Comparison of ENCODE assay signal across 8 mouse cellular contexts in genomic region chr7:90129732-90130392, GRCm38 (mm10). TPM values are rescaled to one million over a fixed set of nuclear protein-coding genes. Genes with fewer than 3 reads are reported as not detected.
A peak's percentile ranks its signal among the peaks of the same experiment; 100 is the strongest.
DNase-seq lines count a peak whose midpoint lies in the region; ATAC-seq and TF ChIP-seq lines count a peak whose summit lies in the region.

Picalm (plus strand) TSS chr7:90130213.

- H3K4me3 ChIP-seq in forebrain, embryonic 10.5 days = peak within 1 kb of the TSS; percentile 98
- H3K4me3 ChIP-seq in heart, embryonic 15.5 days = peak within 1 kb of the TSS; percentile 97
- H3K4me3 ChIP-seq in liver, embryonic 14.5 days (ENCODE audit: insufficient read depth in 1 of 2, low read depth in 2 of 2, low read length in 2 of 2) = peak within 1 kb of the TSS; percentile 84 to 98
- H3K4me3 ChIP-seq in neural tube, embryonic 11.5 days (ENCODE audit: low read depth, low read length) = peak within 1 kb of the TSS; percentile 87
- peak within 1 kb of the TSS; percentile 99 for H3K4me3 ChIP-seq in stomach, postnatal 0 days (ENCODE audit: low read depth, low read length)

- TF ChIP-seq CTCF in liver, embryonic 14.5 days (IDR thresholded peaks at IDR 0.05; ENCODE audit: low read depth) = 0 out of 2 replicates have a peak, but pooled peaks have one; percentile 20
- TF ChIP-seq CTCF in stomach, postnatal 0 days (IDR thresholded peaks at IDR 0.05; ENCODE audit: low read depth) = peak; percentile 31; the same call in 1 of the 2 replicates

- DNase-seq in c-Kit-negative CD71-positive TER-119-positive erythroid progenitor cells, embryonic 14.5 days (ENCODE audit: low read depth, low spot score) = peak; percentile 95
- DNase-seq in forebrain, embryonic 10.5 days (ENCODE audit: extremely low spot score, low spot score) = peak; percentile 96
- DNase-seq in kidney, postnatal 25 days = peak; percentile 99
- DNase-seq in liver, embryonic 14.5 days (ENCODE audit: low read depth in 3 of 3, low spot score in 3 of 3) = peak; percentile 96
- peak; percentile 98 for DNase-seq in neural tube, embryonic 11.5 days (ENCODE audit: low spot score)
- DNase-seq in stomach, postnatal 0 days (ENCODE audit: low spot score) = peak; percentile 99

- peak within 1 kb of the TSS; percentile 99 for H3K9ac ChIP-seq in heart, embryonic 15.5 days
- H3K9ac ChIP-seq in liver, embryonic 14.5 days (replicated peaks) = peak within 1 kb of the TSS; percentile 91
- peak within 1 kb of the TSS; percentile 97 for H3K9ac ChIP-seq in neural tube, embryonic 11.5 days (ENCODE audit: low read length)
- H3K9ac ChIP-seq in stomach, postnatal 0 days (ENCODE audit: low read length) = peak within 1 kb of the TSS; percentile 99

- H3K4me1 ChIP-seq in forebrain, embryonic 10.5 days = peaks cover 26% of the 10 kb centered on the region
- peaks cover 21% of the 10 kb centered on the region for H3K4me1 ChIP-seq in heart, embryonic 15.5 days (replicated peaks)
- peaks cover 17 to 29% of the 10 kb centered on the region in 2 experiments for H3K4me1 ChIP-seq in liver, embryonic 14.5 days (replicated peaks; ENCODE audit: control insufficient read depth in 2 of 2, insufficient read depth in 2 of 2, low read length in 1 of 2)
- H3K4me1 ChIP-seq in neural tube, embryonic 11.5 days (ENCODE audit: control insufficient read depth, insufficient read depth, low read length) = peaks cover 12% of the 10 kb centered on the region; the same call in 1 of the 2 replicates
- no peaks in the 10 kb centered on the region for H3K4me1 ChIP-seq in stomach, postnatal 0 days (replicated peaks; ENCODE audit: control insufficient read depth, insufficient read depth)

- H3K9me3 ChIP-seq in forebrain, embryonic 10.5 days = no peaks in the 10 kb centered on the region
- no peaks in the 10 kb centered on the region for H3K9me3 ChIP-seq in heart, embryonic 15.5 days (replicated peaks)
- no peaks in the 10 kb centered on the region for H3K9me3 ChIP-seq in liver, embryonic 14.5 days (ENCODE audit: control insufficient read depth, low read length)
- no peaks in the 10 kb centered on the region for H3K9me3 ChIP-seq in neural tube, embryonic 11.5 days (ENCODE audit: control insufficient read depth, low read length)
- no peaks in the 10 kb centered on the region for H3K9me3 ChIP-seq in stomach, postnatal 0 days (ENCODE audit: control insufficient read depth, low read length)

- WGBS in forebrain, embryonic 10.5 days = under 1% methylated on average over 65 of the region's 72 CpGs
- under 1% methylated on average over 67 of the region's 72 CpGs for WGBS in heart, embryonic 15.5 days
- WGBS in liver, embryonic 14.5 days (ENCODE audit: insufficient replicate concordance) = under 1% methylated on average over 69 of the region's 72 CpGs
- WGBS in neural tube, embryonic 11.5 days = under 1% methylated on average over 35 of the region's 72 CpGs
- 0% methylated on average over 24 of the region's 72 CpGs for WGBS in stomach, postnatal 0 days

- H3K27ac ChIP-seq in forebrain, embryonic 10.5 days = peak within 1 kb of the TSS; percentile 99
- H3K27ac ChIP-seq in heart, embryonic 15.5 days = peak within 1 kb of the TSS; percentile 100
- H3K27ac ChIP-seq in liver, embryonic 14.5 days = peak within 1 kb of the TSS; percentile 92
- peak within 1 kb of the TSS; percentile 93 for H3K27ac ChIP-seq in neural tube, embryonic 11.5 days (ENCODE audit: low read depth, low read length)
- peak within 1 kb of the TSS; percentile 99 for H3K27ac ChIP-seq in stomach, postnatal 0 days (replicated peaks)

- no peaks in the 10 kb centered on the region for H3K36me3 ChIP-seq in forebrain, embryonic 10.5 days (replicated peaks)
- H3K36me3 ChIP-seq in heart, embryonic 15.5 days = no peaks in the 10 kb centered on the region
- H3K36me3 ChIP-seq in liver, embryonic 14.5 days (replicated peaks; ENCODE audit: control insufficient read depth, insufficient read depth, low read depth) = no peaks in the 10 kb centered on the region; the same call in none of the 2 replicates
- no peaks in the 10 kb centered on the region for H3K36me3 ChIP-seq in neural tube, embryonic 11.5 days (ENCODE audit: control insufficient read depth, insufficient read depth, low read length)
- H3K36me3 ChIP-seq in stomach, postnatal 0 days (ENCODE audit: control insufficient read depth, insufficient read depth, low read length) = no peaks in the 10 kb centered on the region

- peak; percentile 79 for ATAC-seq in CD4-positive, CD25-positive, alpha-beta regulatory T cell, adult 4 months
- ATAC-seq in heart, embryonic 15.5 days (replicated peaks; ENCODE audit: insufficient number of reproducible peaks, insufficient read depth, low FRiP score, low read depth) = peak; percentile 93
- peak; percentile 90 for ATAC-seq in liver, embryonic 14.5 days (ENCODE audit: insufficient read depth)
- peak; percentile 93 for ATAC-seq in neural tube, embryonic 11.5 days (ENCODE audit: insufficient read depth, low FRiP score, low TSS enrichment)
- ATAC-seq in stomach, postnatal 0 days (ENCODE audit: low FRiP score, low TSS enrichment) = peak; percentile 98

- H3K27me3 ChIP-seq in forebrain, embryonic 10.5 days (ENCODE audit: poor library complexity, severe bottlenecking) = no peaks in the 10 kb centered on the region
- H3K27me3 ChIP-seq in heart, embryonic 15.5 days = no peaks in the 10 kb centered on the region
- H3K27me3 ChIP-seq in liver, embryonic 14.5 days (ENCODE audit: control insufficient read depth, insufficient read depth, low read length) = no peaks in the 10 kb centered on the region
- no peaks in the 10 kb centered on the region for H3K27me3 ChIP-seq in neural tube, embryonic 11.5 days (ENCODE audit: control insufficient read depth, insufficient read depth, low read length)
- H3K27me3 ChIP-seq in stomach, postnatal 0 days (ENCODE audit: control insufficient read depth, insufficient read depth, low read length) = no peaks in the 10 kb centered on the region

- TF ChIP-seq EP300 in liver, embryonic 14.5 days (IDR thresholded peaks at IDR 0.05; ENCODE audit: low read depth) = 0 out of 2 replicates have a peak, but pooled peaks have one; percentile 16
- no peak for TF ChIP-seq EP300 in stomach, postnatal 0 days (optimal IDR thresholded peaks at IDR 0.05)

- H3K4me2 ChIP-seq in heart, embryonic 15.5 days = peak within 1 kb of the TSS; percentile 87
- peak within 1 kb of the TSS; percentile 92 for H3K4me2 ChIP-seq in liver, embryonic 14.5 days (ENCODE audit: low read depth)
- H3K4me2 ChIP-seq in neural tube, embryonic 11.5 days (ENCODE audit: low read depth) = peak within 1 kb of the TSS; percentile 85
- H3K4me2 ChIP-seq in stomach, postnatal 0 days (replicated peaks; ENCODE audit: low read depth) = peak within 1 kb of the TSS; percentile 66

RNA-seq across cellular contexts. Expression of gene Picalm, which starts in this region (rescaled TPM):
- 10 to 100 TPM; 49.0 to 71.7 TPM for polyA plus RNA-seq in CD4-positive, CD25-positive, alpha-beta regulatory T cell, adult 4 months (2017; shearing (Covaris generic))
- polyA plus RNA-seq in forebrain, embryonic 10.5 days (2016; fragmentation: Nextera tagmentation; extraction: Ambion mirVana) = 22.9 and 25.0 TPM in 2 replicates
- polyA plus RNA-seq in heart, embryonic 15.5 days (2015; fragmentation: Nextera tagmentation; extraction: Ambion mirVana) = 26.6 and 28.0 TPM in 2 replicates
- 97.1 and 138 TPM in 2 replicates for polyA plus RNA-seq in liver, embryonic 14.5 days (2012; rRNA removed)
- polyA plus RNA-seq in liver, embryonic 14.5 days (2014; fragmentation: Nextera tagmentation; extraction: Ambion mirVana) = 61.5 and 63.2 TPM in 2 replicates
- 37.5 and 39.1 TPM in 2 replicates for polyA plus RNA-seq in neural tube, embryonic 11.5 days (2014; fragmentation: Nextera tagmentation; extraction: Ambion mirVana)
- 25.1 and 25.3 TPM in 2 replicates for polyA plus RNA-seq in stomach, postnatal 0 days (2015; fragmentation: Nextera tagmentation; extraction: Ambion mirVana)

Comparison
In these comparisons a context has a peak if more than half of its experiments do, and no peak if none do; other contexts are left out.
1. Peak in every context shown above with its lines: DNase-seq, ATAC-seq, H3K4me3 ChIP-seq and H3K27ac ChIP-seq.